Mouse (Mus musculus) hindbrain, postnatal 0 days (tissue): Measurements from ENCODE around the gene Thap3. TPM values are rescaled to one million over a fixed set of nuclear protein-coding genes. Genes with fewer than 3 reads are reported as not detected.
A peak's percentile ranks its signal among the peaks of the same experiment; 100 is the strongest.

ENCODE experiments used
- ATAC-seq: fragments of 200-750 bp; cut with Nextera tagmentation; 2 replicates; pipeline ENCODE4 v1.8.0; 2017; ENCODE audit warnings: mild to moderate bottlenecking, moderate TSS enrichment, moderate library complexity
- DNase-seq: peaks from one replicate; pipeline ENCODE4 v3.0.0-alpha.2; 2015; ENCODE audit warnings: low spot score
- H3K27ac ChIP-seq: fragments of 300-500 bp; sonication (generic); 2 replicates; pipeline ENCODE4 v1.5.1; 2014; ENCODE audit warnings: mild to moderate bottlenecking
- H3K27me3 ChIP-seq: fragments of 300-500 bp; sonication (generic); 2 replicates; pipeline ENCODE4 v1.6.1; 2014; ENCODE audit warnings: low read length, mixed read lengths; ENCODE audit not compliant: insufficient read depth
- H3K36me3 ChIP-seq: fragments of 300-500 bp; sonication (generic); 2 replicates; pipeline ENCODE4 v1.6.1; 2014; ENCODE audit warnings: low read length, mixed read lengths; ENCODE audit not compliant: insufficient read depth
- H3K4me1 ChIP-seq: fragments of 300-500 bp; sonication (generic); 2 replicates; pipeline ENCODE4 v1.6.1; 2014; ENCODE audit warnings: antibody characterized with exemption, low read length, mixed read lengths; ENCODE audit not compliant: insufficient read depth
- H3K4me2 ChIP-seq: fragments of 300-500 bp; sonication (generic); 2 replicates; pipeline ENCODE4 v1.6.1; 2014; ENCODE audit warnings: low read depth, mild to moderate bottlenecking, low read length, moderate library complexity, mixed read lengths
- H3K4me3 ChIP-seq: fragments of 300-500 bp; sonication (generic); 2 replicates; pipeline ENCODE4 v1.5.1; 2014; ENCODE audit warnings: low read length
- H3K9ac ChIP-seq: fragments of 300-500 bp; sonication (generic); replicated peaks from 2 replicates; pipeline ENCODE4 v1.6.1; 2014; ENCODE audit warnings: mild to moderate bottlenecking, low read length, moderate library complexity, mixed read lengths
- H3K9me3 ChIP-seq: fragments of 300-500 bp; sonication (generic); 2 replicates; pipeline ENCODE4 v1.6.1; 2016; ENCODE audit warnings: low read length, mixed read lengths
- CTCF ChIP-seq: IDR thresholded peaks from 2 replicates; pipeline ENCODE4 v1.5.1; 2016; ENCODE audit warnings: antibody characterized with exemption, control low read depth, low read depth
- WGBS: fragments of 180-500 bp; shearing (Covaris S2); extraction: QIAGEN DNeasy Blood & Tissue Kit; methylation state at CpG from one replicate; pipeline ENCODE4 v1.1.7; 2014; 5-methylcytosine and 5-hydroxymethylcytosine counted together
- polyA plus RNA-seq: library from polyadenylated mRNA; unstranded; fragments of >200 nt; fragmentation: Nextera tagmentation; extraction: Ambion mirVana; gene quantifications from 2 replicates; pipeline ENCODE4 v1.2.1, GENCODE M21; 2015
- total RNA-seq: library from RNA; depleted of rRNA; stranded (reverse); fragments of >200 nt; gene quantifications from 2 replicates; pipeline ENCODE4 v1.2.3, GENCODE M21; 2014

Gene Thap3
- total and polyA plus RNA-seq, 2 experiments from 2014 or later = 14.9 to 42.1 TPM

- H3K4me3 ChIP-seq = peak overlapping the region; percentile 72
- no peak for TF ChIP-seq CTCF
- peaks cover 4% of the 10 kb centered on the region; the same call in 1 of the 2 replicates for H3K36me3 ChIP-seq
- under 1% methylated on average over 110 of the region's 115 CpGs for WGBS
- DNase-seq (peak; percentile 75), ATAC-seq (peak; percentile 84)
- peaks cover 12% of the 10 kb centered on the region for H3K4me1 ChIP-seq
- no peaks in the 10 kb centered on the region; the same call in 1 of the 2 replicates for H3K27me3 ChIP-seq
- H3K9ac ChIP-seq = peak overlapping the region; percentile 68
- peak overlapping the region; percentile 100 for H3K4me2 ChIP-seq
- peak overlapping the region; percentile 80 for H3K27ac ChIP-seq
- H3K9me3 ChIP-seq = no peaks in the 10 kb centered on the region
Measured at GRCm38 (mm10) chr4:152009076-152010051, 20.6 kb upstream of the Thap3 start.

GRCm38 (mm10) chr4:152008622-152009075 lies 19.9 kb upstream of the Thap3 start, which contains the start of gene Klhl21:
Klhl21 (plus strand) TSS chr4:152008803.
- 0% methylated on average over 45 of the region's 45 CpGs for WGBS
- peaks cover 12% of the 10 kb centered on the region for H3K4me1 ChIP-seq
- peak within 1 kb of the TSS; percentile 80 for H3K27ac ChIP-seq
- no peaks in the 10 kb centered on the region for H3K9me3 ChIP-seq
- peak within 1 kb of the TSS; percentile 100 for H3K4me2 ChIP-seq
- H3K9ac ChIP-seq = peak within 1 kb of the TSS; percentile 68
- no peaks in the 10 kb centered on the region for H3K36me3 ChIP-seq
- ATAC-seq = peak; percentile 90
- TF ChIP-seq CTCF = no peak
- peak within 1 kb of the TSS; percentile 72 for H3K4me3 ChIP-seq
- H3K27me3 ChIP-seq = no peaks in the 10 kb centered on the region; the same call in 1 of the 2 replicates
- DNase-seq = peak; percentile 95

- DNase-seq = no peak
- ATAC-seq = no peak
- Histone ChIP-seq H3K9me3 (no peaks in the 10 kb centered on the region), H3K4me2 (peak overlapping the region; percentile 100), H3K27me3 (no peaks in the 10 kb centered on the region; the same call in 1 of the 2 replicates), H3K9ac (peak overlapping the region; percentile 68), H3K27ac (peak overlapping the region; percentile 80), H3K36me3 (no peaks in the 10 kb centered on the region), H3K4me1 (peaks cover 12% of the 10 kb centered on the region), H3K4me3 (peak overlapping the region; percentile 72)
- no peak for TF ChIP-seq CTCF
- under 1% methylated on average over 14 of the region's 14 CpGs for WGBS
Measured at GRCm38 (mm10) chr4:152008148-152008500, 19.3 kb upstream of the Thap3 start.

- Histone ChIP-seq H3K4me1 (peaks cover 12% of the 10 kb centered on the region), H3K27me3 (no peaks in the 10 kb centered on the region; the same call in 1 of the 2 replicates), H3K9me3 (no peaks in the 10 kb centered on the region), H3K27ac (peak overlapping the region; percentile 80; the same call in 1 of the 2 replicates), H3K4me3 (peak overlapping the region; percentile 72), H3K4me2 (peak overlapping the region; percentile 100), H3K9ac (peak overlapping the region; percentile 68; the same call in 1 of the 2 replicates), H3K36me3 (no peaks in the 10 kb centered on the region)
- 9% methylated on average over 8 of the region's 8 CpGs for WGBS
- no peak for TF ChIP-seq CTCF
- ATAC-seq (no peak), DNase-seq (no peak)
Measured at GRCm38 (mm10) chr4:152007481-152008147, 18.8 kb upstream of the Thap3 start.

GRCm38 (mm10) chr4:152006812-152007211 lies 18.0 kb upstream of the Thap3 start:
- Histone ChIP-seq H3K9ac (no peak overlapping the region), H3K4me1 (peaks cover 12% of the 10 kb centered on the region), H3K27ac (no peak overlapping the region), H3K9me3 (no peaks in the 10 kb centered on the region), H3K36me3 (no peaks in the 10 kb centered on the region), H3K27me3 (no peaks in the 10 kb centered on the region; the same call in 1 of the 2 replicates), H3K4me3 (no peak overlapping the region), H3K4me2 (no peak overlapping the region)
- WGBS = 17% methylated on average over 3 of the region's 3 CpGs
- TF ChIP-seq CTCF = no peak
- DNase-seq = no peak
- ATAC-seq = no peak

- H3K27ac ChIP-seq = no peak overlapping the region
- no peak overlapping the region for H3K4me2 ChIP-seq
- peaks cover 12% of the 10 kb centered on the region for H3K4me1 ChIP-seq
- no peak overlapping the region for H3K4me3 ChIP-seq
- no peaks in the 10 kb centered on the region for H3K9me3 ChIP-seq
- ATAC-seq (no peak), DNase-seq (no peak)
- no peak overlapping the region for H3K9ac ChIP-seq
- TF ChIP-seq CTCF = peak; percentile 21; the same call in 1 of the 2 replicates
- no peaks in the 10 kb centered on the region; the same call in 1 of the 2 replicates for H3K27me3 ChIP-seq
- H3K36me3 ChIP-seq = no peaks in the 10 kb centered on the region
- 79% methylated on average over 6 of the region's 6 CpGs for WGBS
Measured at GRCm38 (mm10) chr4:152006137-152006536, 17.3 kb upstream of the Thap3 start.
